Mouse (Mus musculus) testis, postnatal 10 days (tissue): ENCODE data around the gene Theg.

Source experiments
- DNase-seq: peaks from one replicate; pipeline ENCODE4 v3.0.0; 2021; ENCODE audit warnings: low spot score

The Theg gene

DNA sequence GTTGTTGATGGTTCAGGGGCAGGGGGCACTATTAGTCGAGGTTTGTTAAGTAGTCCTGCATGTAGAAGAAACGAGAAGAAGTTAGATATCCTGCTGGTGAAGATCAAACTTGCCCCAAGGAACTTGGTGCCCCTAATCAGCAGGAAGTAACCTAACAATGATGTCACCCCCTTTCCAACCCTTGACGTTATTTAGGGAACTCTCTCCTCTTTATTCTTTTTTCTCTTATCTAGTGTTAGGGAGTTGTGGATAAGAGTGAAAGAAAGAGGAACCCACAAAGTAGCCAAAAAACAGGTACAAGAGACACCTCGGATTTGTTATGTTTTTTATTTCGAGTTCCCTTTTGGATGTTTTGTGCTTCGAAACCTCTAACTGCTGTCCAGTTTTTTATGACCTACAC, 7.0 kb upstream of the Theg start:
- DNase-seq = no peak

DNA sequence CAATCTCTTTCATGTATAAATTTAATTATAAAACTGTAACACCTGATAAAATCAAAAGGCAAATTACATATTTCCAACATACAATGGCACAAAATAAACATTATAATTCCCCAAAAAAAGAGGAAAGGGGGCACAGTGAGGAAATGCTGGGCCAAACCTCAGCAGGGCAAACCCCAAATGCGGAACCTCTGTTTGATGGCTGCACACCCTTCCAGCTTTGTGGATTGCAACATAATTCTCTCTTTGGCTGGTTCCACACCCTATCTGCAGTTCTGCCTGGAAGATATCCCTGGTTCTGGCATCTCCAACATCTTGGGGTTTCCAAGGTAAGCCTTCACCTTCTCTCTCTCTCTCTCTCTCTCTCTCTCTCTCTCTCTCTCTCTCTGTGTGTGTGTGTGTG, 3.6 kb upstream of the Theg start:
- DNase-seq = no peak

DNA sequence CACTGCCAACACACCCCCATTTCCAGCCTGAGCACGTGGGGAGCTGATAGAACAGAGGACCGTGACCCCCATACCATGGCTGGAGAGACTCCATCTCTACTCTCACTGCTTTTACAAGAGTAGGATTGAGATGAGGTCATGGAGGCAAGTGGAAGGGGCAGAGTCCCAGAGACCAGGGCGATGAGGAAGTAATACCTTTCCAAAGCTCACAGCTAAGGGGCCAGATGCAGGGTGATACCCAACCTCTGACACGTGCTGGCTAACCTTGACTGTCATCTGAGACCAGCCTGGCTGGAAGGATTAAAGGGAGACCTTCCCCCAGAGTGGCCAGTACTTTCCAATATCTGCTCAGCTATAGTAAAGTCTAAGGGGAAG, 608 bp upstream of the Theg start:
- DNase-seq = no peak

DNA sequence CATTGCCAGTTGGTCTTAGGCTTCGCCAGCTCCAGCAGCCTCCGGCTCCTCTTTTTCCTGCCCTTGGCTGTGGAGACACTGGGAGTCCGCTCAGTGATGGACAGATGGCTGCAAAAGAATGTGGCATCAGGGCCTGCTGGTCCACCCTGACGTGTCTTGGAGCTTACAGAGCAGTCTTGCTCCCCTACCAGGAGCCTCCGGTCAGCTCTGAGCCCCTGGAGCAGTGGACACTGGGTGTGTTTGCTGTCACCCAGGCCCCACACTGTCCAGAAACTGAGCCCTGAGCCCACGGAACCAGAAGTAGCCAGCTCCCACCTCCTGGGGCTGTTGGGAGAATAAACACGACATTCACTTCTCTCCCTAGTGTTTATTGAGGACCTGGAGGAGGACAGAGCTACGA, 888 bp downstream of the Theg start:
- DNase-seq = no peak

DNA sequence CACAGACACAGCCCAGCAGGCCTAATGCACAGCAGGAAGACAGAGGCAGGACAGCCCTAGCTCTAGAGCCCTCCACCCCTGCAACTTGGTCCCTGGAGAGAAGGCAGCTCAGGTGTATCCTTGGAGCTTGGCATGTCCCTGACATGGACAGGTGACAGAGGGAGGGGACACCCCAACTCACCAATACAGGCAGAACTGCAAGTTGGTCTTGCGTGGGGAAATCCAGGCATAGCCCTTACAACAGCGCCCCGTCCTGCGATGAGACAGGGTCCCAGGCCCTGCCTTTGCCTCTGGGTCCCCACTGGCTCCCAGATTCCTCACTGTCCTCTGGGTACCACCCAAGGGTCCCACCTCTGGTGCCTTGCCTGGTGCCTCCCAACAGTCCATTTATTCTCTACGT, 1.4 kb downstream of the Theg start:
- peak; percentile 39 for DNase-seq

DNA sequence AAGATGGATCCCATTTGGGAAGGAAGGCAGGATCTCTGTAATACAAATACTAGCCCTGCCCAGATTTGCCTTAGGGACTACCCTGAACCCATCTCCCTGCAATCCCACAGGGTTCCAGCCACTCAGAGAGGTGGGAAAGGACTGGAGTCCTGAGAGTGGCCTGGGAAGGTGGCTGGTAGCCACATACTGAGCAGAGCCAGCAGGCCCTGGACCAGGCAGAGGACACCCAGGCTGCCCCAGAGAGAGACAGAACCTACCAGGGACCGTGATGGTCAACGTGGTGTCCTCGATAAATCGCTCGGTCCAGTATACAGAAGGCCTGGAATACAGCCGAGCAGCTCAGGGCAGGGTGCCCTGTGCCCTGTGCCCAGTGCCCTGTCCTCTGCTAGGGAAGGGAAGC, 2.0 kb downstream of the Theg start:
- peak; percentile 33 for DNase-seq

DNA sequence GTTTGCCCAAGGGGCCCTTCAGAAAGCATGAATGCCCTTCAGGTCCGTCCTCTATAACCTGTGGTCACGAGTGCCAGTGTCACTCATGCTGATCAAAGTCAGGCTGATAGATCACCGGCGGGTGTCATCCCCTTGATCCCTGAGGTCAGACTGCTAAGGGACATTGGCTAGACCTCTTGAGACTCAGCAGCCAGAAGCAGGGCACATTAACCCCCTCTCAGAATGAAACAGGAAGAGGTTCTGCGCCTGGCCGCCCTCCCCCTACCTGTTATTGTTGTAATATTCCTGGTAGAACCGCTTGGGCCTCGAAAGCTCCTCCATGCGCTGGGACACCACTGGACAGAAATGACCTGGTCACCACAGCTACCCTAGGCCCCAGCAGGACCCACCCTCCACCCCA, 2.7 kb downstream of the Theg start:
- peak; percentile 37 for DNase-seq

DNA sequence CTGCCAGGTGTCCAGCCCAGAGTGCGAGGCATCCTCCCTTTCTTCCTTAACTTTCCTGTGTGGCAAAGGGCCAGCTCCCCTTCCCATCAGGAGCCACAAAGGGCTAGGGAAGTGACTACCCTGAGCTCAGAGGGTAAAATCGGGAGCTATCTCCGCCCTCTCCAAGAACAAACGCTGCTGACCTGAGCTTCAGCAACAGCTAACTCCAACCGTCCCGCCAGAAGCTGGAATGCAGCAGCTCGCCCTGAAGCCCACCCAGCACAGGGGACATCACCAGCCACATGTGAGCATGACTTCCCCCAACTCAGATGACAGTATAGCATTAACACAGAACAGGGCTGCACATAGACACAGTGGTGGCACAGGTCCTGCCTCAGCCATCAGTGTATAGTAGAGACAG, 3.1 kb downstream of the Theg start:
- peak; percentile 43 for DNase-seq

DNA sequence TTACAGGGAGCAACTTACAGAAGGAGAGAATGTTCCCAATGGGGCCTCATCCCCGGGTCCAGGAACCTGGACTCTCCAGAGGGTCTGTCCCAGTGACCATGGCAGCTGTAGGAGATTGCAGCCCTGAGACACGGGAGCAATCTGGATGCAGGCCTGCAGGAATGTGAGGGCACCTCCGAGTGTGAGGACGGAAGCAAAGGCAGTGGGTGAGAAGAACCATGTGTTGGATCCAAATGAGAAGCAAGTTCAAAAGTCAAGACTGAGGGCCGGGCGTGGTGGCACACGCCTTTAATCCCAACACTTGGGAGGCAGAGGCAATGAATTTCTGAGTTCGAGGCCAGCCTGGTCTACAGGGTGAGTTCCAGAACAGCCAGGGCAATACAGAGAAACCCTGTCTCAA, 5.6 kb downstream of the Theg start:
- DNase-seq = peak; percentile 32

DNA sequence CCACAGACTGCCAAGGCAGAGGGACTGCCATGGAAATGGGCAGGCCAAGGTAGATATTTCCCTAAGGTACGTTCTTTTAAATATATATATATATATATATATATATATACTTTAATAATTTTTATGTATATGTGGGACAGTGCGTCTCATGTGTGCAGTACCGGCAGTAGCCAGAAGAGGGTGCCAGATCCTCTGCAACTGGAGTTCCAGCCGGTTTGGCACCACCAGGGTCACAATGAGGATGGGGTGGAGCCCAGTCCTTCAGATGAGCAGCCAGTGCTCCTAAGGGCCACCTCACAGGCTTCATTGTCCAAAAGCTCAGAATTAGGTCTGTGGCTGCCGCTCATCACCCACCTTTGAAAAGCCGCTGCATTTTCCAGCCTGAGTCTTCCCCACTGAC, 6.3 kb downstream of the Theg start:
- DNase-seq = peak; percentile 85

DNA sequence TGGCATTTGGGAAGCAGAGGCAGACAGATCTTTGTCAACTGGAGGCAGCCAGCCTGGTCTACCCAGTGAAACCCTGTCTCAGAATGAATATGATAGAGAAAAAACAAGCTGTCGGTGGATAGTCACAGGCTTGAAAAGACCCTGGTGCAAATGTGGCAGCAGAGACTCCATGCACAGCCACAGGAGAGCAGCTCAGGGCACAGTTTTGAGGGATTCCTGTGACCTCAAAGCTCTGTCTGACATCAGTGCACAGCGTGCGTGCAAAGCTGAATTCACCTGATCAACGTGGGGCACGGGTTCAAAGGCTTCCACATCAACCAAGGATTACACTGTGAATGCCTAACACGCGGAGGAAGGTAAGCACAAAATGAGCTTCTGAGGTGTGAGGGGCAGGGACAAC, 6.8 kb downstream of the Theg start:
- DNase-seq = peak; percentile 30

DNA sequence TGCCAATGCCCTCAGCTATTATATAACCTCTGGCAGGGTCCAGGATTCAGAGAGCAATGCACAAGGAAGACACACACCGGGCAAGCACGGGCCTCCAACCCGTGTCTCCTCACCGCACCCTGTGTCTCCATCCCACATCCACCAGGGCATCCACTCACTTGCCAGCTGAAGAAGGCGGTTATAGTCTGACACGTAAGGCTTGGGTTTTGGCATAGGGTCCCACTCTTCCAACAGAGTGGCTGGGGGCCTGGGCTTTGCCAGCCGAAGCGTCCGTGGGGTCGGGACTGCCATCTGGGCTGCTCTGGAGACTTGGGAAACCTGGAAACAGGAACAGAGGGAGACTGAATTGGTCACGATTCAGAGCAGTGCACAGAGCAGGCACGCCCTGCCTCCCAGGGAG, 7.3 kb downstream of the Theg start:
- peak; percentile 35 for DNase-seq

DNA sequence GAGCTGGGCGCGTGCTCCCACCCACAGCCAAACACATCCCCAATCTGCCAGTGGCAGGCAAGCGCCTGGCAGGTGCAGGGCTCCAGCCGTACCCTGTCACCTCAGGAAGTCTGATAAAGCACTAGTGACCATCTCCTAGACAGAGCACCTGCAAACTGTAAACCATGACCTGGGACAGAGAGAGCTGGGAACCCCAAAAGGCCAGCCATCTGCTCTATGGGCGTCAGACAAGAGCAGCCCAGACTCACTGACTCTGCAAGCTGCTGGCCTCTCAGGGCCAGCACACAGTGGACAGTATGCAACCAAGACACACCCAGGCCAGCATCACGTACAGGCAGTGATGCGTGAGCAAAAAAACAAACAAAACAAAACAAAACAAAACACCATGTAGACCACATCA, 8.2 kb downstream of the Theg start:
- peak; percentile 16 for DNase-seq

DNA sequence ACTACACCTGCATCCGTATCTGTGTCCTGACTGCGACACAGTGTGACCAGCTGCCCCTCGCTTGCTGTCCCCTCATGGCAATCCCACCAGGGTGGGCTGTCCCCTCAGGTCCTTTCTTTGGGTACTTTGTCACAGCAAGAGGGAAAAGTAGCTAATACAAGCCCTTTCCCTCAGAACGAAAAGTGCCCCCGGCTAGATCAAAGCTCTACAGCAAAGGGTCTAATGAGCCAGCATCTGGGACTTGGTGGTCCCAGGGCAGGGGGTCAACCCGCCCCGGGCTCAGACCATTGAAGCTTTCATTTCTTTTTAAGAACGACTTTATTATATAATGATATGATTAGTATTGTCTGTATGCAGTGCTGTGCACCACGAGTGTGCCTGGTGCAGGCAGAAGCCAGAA, 8.9 kb downstream of the Theg start:
- peak; percentile 27 for DNase-seq

DNA sequence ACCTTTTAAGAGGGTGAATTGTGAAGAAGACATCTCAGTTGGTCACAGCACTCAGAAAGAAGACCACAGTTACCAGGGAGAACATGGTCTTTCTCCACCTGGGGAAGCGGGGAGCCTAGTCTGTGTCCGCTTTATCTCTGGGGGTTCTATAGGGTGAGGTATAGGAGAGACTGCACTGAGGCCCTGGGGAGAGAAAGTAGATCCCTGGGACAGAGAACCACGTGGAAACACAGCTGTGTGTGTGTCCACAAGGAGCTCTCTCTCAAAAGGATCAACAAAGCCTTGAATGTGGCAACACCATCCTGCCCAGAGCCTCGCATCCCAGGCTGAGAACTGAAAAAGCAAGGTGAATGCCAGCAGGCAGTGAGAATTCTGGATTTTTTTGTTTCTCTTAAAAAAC, 9.8 kb downstream of the Theg start:
- no peak for DNase-seq

DNA sequence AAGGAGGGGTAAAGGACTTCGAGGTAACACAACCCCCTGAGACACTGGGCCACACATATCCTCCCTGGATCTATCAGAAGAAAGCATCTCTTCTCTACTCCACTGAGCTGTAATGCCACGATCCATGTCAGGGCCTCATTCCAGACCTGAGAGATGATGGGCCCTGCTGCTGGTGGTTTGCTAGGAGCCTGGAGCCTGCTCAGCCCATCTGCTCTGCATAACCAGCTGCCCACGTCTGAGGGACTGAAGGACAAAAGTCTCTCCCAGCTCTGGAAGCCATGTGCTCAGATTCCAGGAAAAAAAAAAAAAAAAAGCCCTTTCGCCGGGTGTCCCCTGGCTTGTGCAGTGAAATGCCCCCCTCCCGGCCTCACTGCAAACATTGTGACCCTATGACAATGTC, 11.4 kb downstream of the Theg start:
- DNase-seq = no peak

DNA sequence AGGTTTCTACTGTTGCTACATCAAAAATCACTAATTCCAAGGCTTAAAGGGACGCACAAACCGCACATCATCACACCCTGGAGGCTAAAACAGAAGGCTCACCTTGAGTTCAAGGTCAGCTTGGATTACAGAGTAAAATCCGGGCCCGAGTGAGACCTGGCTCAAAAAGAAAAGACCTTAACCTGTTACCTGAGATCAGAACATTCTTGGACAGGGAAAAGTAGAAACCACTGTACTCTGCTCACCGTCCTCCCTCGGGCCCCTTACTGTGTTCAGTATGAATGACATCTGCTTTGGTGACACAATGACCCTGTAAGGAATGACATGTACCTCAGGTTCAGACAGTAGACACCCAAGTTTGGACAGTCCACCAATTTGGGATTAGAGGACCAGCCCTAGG, 12.3 kb downstream of the Theg start:
- DNase-seq = no peak

DNA sequence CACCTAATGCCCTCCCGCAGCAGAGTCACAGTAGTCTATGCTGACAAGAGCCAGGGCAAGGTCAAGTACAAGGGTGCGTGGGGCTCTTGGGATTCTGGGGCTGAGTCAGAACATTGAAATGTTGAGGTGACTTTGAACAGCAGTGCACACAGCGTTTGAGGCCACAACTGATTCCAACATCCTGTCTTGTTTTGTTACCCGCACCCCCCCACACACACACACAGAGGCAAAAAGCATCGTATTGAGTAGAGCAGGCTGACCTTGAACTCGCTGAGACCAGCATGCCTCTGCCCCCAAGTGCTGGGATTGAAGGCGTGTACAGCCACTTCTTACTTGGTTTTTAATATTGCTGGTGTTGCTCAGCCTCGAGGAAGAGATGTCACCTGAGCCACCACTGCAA, 12.8 kb downstream of the Theg start:
- peak; percentile 32 for DNase-seq

DNA sequence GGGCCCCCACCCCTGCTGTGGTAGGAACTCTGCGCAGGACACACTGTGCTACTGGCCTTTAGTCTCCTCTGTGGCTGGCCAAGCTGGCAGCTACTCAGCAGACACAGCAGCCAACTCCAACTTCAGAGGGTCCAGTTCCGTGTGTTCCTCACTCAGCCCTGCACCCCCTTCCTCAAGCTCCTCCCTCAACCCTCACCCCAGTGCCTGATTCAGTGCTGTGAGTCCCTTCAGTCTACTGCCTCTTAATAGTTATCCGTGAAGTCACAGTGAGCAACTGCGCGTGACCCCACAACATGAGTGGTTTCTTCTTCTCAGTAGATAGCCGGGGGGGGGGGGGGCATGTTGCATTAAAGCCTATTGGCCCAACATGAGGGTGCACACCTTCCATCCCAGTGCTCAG, 13.5 kb downstream of the Theg start:
- peak; percentile 33 for DNase-seq

DNA sequence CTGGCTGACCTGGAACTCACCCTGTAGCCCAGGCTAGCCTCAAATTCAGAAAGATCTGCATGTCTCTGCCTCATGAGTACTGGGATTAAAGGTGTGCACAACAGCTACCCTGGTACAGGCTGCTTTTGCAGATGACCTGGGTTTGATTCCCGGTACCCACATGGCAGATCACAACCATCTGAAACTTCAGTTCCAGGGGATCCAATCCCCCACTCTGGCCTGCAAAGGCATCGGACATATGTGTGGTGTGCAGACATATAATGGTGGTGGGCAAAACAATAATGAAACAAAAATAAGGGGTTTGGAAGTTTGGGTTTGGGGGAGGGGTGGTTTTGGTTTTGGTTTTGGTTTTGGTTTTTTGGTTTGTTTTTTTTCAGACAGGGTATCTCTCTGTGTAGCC, 15.8 kb downstream of the Theg start:
- peak; percentile 19 for DNase-seq

DNA sequence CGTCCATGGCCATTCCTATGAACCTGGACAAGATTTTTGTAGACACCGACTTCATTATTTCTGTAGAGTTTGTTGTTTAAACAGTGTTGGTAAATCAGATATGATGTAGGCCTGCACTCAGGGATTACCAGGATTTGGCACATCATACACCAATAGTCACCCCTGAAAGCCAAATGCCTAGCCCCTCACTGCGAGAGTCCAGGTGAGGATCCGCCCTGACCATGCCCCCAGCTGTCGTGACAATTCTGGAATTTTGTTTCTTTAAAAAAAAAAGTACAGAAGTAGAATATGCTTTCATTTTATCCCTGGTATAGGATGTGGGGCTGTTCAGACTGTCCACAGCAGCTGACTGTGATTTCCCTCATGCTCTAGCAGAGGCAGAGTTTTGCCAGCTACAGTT, 17.2 kb downstream of the Theg start:
- no peak for DNase-seq

DNA sequence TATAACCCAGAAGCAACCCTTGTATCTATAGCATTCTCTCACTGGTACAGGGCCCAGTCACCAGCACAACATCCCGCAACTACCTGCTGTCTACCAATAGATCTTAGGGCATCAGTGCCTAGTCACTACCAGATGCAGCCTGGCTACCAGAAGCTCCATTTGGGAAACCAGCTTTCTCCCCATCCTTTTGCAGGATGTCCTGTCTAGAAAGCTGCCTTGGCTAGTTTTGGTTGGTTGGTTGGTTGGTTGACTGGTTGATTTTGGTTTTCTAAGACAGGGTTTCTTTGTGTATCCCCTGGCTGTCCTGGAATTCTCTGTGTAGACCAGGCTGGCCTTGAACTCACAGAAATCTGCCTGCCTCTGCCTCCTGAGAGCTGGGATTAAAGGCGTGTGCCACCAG, 27.4 kb downstream of the Theg start:
- DNase-seq = no peak

DNA sequence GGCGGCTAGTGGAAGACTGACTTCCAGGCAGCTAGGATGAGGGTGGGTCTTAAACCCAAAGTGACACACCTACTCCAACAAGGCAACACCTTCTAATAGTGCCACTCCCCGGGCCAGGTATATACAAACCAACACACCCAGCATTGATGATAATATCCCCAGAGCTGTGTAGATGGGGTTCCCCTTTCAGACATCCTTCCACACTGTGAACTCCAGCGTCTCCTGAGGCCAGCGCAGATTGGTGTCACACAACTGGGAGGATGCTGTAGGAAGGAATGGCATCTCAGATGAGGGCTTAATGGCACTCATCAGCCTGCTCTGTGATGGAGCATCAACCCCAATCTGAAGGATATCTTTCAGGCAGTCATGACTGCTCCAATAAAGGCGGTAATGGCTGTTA, 29.6 kb downstream of the Theg start:
- peak; percentile 25 for DNase-seq

DNA sequence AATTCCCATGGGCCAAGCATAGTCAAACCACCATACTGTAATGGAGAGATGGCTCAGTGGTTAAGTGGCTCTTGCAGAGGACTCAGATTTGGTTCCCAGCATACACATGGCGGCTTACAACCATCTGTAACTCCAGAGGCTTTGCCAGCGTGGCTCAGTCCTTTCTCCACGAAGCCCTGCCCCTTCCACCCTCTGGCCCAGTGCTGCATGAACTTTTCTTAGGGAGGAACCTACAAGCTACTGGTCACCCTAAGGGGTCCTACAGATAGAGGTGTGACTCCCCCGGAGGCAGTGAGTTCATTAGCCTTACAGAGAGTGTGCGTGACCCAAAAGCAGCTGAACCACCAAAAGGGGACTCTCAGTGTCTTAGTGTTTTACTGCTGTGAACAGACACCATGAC, 30.2 kb downstream of the Theg start:
- peak; percentile 36 for DNase-seq

DNA sequence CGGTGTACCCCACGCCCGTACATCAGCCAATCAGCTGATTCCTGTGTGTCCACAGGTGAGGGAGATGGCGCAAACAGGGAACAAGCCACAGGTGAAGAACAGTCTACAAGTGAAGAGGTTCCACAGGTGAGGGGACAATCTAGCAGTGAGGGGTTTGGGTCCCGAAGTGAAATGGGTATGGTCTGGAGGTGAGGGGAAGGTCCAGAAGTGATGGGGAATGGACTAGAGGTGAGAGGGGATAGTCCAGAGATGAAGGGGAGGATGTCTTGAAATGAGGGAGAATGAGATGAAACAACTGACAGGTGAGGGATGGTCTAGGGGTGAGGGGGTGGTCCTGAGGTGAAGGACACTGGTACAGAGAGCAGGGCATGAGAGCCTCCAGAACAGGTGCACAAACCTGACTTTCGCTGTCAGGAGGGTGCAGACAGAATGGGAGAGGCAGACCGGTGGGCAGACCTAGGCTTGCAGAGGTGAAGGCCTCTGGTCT, 31.9 kb downstream of the Theg start:
- peak; percentile 41 for DNase-seq
